Mouse (Mus musculus) left cerebral cortex, adult 2 months (tissue): Measurements from ENCODE around the gene Tmigd1. TPM values are rescaled to one million over a fixed set of nuclear protein-coding genes. Genes with fewer than 3 reads are reported as not detected.
"Not testable (repeated sequence)": the region's sequence is repeated elsewhere in the genome, so short reads cannot be mapped to it uniquely, and the experiment has no call there.

Experiments used
- DNase-seq, 2 experiments: peaks; one replicate each; pipeline ENCODE4 v3.0.0; 2021 to 2022; ENCODE audit warnings: low spot score in 2 of 2, mixed read lengths in 1 of 2; ENCODE audit errors: extremely low spot score in 1 of 2
- H3K27ac ChIP-seq: fragments of 200-600 bp; 2 replicates; pipeline ENCODE4 v1.8.1; 2022
- H3K4me3 ChIP-seq: fragments of 200-600 bp; 2 replicates; pipeline ENCODE4 v1.8.1; 2022
- CTCF ChIP-seq: fragments of 200-600 bp; IDR thresholded peaks from 2 replicates; pipeline ENCODE4 v1.8.1; 2022; ENCODE audit warnings: antibody characterized with exemption, mild to moderate bottlenecking, moderate library complexity
- intact Hi-C: fragments of 180-260 bp; cut with DNase I; formaldehyde crosslinking; loops from one replicate; pipeline ENCODE4 v1.15.1; 2025
- total RNA-seq, 2 experiments: library from RNA; stranded (reverse); gene quantifications; 2 replicates each; pipeline ENCODE4 v1.2.3; 2021

Tmigd1 gene
- total RNA-seq, 2 experiments from 2014 or later, result not detected

DNA sequence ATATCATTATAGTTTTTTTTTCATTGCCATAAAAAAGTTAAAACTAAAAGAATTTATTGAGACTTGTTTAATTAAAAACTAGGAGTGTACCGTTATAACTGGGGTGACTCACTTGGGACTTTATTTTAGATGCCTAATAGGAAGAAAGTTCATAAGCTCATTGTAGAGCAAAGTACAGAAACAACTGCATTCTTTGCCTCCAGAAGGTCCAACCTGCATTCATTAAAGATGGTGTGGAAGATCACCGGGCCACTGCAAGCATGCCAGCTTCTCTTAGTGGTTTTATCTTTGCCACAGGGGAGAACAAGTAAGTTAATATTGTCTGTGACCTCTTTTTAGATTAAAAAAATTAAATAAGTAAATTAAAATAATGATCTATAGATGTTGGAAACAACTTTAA is 2.4 kb downstream of the Tmigd1 start:
- intact Hi-C loops, result no loop called here
- no peak for TF ChIP-seq CTCF

DNA sequence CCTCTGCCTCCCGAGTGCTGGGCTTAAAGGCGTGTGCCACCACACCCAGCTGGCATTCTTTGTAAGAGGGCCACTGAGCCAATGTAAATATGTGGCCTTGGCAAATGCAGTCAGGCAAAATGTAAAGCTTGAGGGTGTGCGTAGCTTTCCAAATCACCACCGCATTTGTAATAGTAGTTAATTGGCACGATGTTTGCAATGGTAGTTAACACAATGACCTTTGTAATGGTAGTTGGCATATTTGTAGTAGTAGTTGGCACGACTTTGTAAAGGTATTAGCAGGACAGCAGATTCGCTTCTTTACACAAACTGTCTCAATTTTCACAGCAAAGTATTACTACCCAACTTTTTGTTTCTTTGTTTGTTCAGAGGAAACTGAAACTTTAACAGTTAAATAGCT is 6.7 kb downstream of the Tmigd1 start:
- intact Hi-C loops, result no loop called here
- DNase-seq, result no peak
- no peak for TF ChIP-seq CTCF

More for the DNA sequence above, 2.4 kb downstream of the Tmigd1 start:
- no peak overlapping the region for H3K27ac ChIP-seq
- H3K4me3 ChIP-seq, result no peak overlapping the region
- no peak for DNase-seq

DNA sequence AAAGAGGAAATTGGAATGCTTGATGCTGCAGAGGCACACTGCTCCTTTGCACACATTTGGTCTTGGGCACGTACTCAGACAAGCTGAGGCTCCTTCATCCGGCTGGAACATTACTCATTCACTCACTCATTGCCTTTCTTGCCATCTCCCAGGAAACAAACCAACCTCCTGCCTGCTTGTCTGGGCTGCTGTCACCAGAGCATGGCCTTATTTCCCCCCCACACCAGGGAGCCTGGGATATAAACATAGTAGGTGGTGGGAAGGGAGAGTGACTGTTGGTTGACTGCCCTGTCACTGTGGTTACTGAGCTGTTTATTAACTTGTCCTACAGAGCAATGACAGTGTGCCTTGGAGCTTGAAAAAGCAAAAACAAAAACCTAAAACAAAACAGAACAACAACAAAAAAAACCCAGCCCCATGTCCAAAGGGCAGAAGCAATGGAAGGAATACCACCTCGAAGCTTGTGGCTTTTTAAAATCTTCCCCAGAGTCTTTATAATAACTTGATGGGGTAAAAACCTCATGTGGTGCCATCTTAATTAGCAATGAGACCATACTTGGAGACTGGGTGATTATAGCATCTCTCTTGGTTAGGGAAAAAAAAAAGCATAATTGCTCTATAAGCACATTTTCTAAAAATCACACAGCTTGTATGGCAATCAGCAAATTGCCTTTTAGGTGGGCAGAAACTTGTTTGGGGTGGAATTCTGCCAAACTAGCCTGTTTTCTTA is 9.5 kb downstream of the Tmigd1 start:
- TF ChIP-seq CTCF, result no peak
- intact Hi-C loops, result no loop called here
- no peak for DNase-seq
- no peak overlapping the region for H3K4me3 ChIP-seq
- no peak overlapping the region for H3K27ac ChIP-seq

More for the DNA sequence above, 6.7 kb downstream of the Tmigd1 start:
- H3K27ac ChIP-seq, result no peak overlapping the region
- no peak overlapping the region for H3K4me3 ChIP-seq

DNA sequence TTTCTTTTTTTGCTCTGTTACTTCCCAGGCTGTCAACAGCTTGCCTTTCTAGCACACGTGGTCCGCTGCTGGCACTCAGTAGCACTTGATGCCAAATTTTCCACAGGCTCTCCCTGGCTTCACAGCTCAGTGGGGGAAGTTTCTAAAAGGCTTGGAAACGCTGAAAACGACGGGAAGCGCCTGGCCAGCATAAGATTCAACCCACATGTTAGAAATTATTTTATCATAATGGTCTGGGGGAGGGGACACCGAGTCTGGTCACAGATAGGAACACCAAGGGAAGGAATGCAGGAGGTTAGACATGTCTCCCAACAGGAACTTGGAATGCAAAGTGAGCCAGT is 10.1 kb downstream of the Tmigd1 start:
- intact Hi-C loops, result no loop called here

DNA sequence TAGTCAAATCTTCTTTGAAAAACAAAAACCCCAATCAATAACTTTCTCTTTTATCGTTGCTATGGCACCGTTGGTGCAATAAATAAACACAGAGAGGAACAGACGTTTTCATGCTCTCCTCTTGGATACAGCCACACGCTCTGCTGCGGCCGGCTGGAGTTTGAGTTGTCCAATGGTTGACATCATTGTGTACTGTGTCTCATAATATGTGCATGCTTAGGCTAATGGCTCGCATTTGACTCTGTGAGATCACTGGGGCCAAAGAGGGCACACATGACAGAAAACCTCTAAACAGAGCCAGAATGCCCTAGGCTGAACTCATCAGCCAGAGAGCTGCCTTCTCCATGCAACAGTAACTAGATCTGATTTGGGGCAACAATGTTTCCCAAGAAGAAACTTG is 12.4 kb downstream of the Tmigd1 start:
- Histone ChIP-seq H3K27ac (no peak overlapping the region), H3K4me3 (no peak overlapping the region)
- no peak for DNase-seq
- no peak for TF ChIP-seq CTCF
- intact Hi-C loops, result no loop called here

More for the DNA sequence above, 10.1 kb downstream of the Tmigd1 start:
- H3K4me3 ChIP-seq, result no peak overlapping the region
- no peak for TF ChIP-seq CTCF
- no peak overlapping the region for H3K27ac ChIP-seq
- DNase-seq, result peak; percentile 26 to 35

DNA sequence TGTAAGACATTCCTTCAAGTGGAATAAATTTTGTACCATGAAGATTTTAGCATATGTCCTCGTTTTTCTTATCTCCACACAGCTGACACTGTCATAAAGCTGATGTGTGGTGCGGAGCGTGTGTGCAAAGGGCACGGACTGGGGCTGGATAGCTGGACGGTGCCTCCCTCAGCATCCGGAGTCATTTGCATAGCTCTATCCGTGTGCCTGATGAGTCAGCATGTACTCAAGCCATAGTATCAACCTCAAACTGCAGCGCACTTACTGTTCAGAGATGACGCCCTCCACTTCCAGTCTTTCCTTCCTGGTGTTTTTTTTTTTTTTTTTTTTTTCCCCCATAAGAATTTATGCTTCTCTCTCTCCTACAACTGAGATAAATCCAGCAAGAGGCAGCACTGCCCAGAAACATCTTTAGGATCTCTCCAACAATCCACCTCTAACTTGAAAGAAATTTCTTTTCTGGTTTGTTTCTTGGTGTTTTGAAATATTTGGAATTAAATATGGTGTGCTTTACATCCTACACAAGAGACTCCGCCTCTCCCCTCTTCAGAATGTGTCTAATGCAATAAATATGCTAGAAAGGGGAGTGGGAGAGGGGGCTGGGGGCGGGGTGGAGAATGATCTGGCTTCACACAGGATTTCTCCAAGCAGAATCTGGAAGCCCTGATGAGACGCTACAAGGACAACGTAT is 14.7 kb downstream of the Tmigd1 start:
- Histone ChIP-seq H3K4me3 (no peak overlapping the region), H3K27ac (no peak overlapping the region)
- intact Hi-C loops, result no loop called here
- DNase-seq, result no peak
- TF ChIP-seq CTCF, result no peak

DNA sequence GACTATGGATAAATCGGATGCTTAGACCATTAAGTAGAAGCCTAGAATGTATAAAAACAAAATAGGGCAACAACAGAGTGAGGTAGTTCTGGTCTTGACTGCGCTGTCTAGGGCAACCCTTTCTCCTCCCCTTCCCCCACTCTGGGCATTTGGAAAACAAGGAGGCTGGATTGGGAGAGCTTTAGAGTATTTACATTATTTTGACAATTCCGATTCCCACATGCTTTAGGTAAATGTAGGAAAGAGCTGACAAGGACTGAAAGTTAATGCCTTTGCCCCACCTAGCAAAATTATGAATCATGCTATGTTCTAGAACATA is 15.2 kb downstream of the Tmigd1 start:
- TF ChIP-seq CTCF, result no peak
- H3K27ac ChIP-seq, result no peak overlapping the region
- no peak overlapping the region for H3K4me3 ChIP-seq
- DNase-seq, result no peak
- intact Hi-C loops, result no loop called here

DNA sequence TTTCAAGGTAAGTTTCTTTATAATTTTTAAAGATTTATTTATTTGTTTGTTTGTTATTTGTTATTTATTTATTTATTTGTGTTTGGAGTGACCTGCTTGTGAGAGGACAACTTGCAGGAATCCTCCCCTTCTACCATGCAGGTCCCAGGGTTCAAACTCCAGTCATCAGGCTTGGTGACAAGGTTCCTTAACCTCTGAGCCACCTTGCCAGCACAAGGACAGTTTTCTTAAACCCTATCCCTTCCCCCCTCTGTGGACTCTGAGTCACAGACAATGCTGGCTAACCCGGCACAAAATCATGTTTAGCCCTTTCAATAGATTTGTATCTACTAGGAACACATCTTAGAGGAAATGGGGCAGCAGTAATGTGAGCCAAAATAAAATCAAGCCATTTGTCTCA is 18.6 kb downstream of the Tmigd1 start:
- intact Hi-C loops, result no loop called here
- H3K27ac ChIP-seq, result no peak overlapping the region
- TF ChIP-seq CTCF, result no peak
- no peak overlapping the region for H3K4me3 ChIP-seq
- DNase-seq, result no peak

DNA sequence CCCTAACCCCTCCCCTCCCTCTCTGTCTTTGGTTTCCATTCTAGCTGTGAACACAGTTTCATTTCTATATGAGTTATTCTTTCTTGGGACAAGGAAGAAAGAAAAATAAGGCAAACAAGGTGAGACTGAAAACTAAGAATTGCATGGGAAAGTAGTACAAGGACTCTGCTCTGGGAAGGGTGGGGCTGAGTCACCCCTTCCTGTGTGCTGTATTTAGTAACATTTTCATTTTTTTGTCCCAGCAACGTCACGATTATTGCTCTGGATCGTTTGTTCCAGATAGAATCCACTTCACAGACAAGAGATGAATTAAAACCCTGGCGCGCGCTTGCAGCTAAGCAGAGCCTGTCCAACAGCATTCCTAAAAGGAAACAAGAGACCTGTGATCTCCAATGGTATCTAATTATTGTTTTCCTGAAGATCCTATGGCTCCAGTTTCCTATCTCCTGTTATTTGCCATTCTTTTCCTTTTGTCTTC is 22.8 kb downstream of the Tmigd1 start, which contains the start of gene Blmh:
Gene Blmh, plus strand, starts transcription at position 51 of the 478 bp plus-strand sequence.
- no peak within 1 kb of the TSS for H3K4me3 ChIP-seq
- no peak for DNase-seq
- H3K27ac ChIP-seq, result no peak within 1 kb of the TSS
- no peak for TF ChIP-seq CTCF
- intact Hi-C loops, result no loop called here

DNA sequence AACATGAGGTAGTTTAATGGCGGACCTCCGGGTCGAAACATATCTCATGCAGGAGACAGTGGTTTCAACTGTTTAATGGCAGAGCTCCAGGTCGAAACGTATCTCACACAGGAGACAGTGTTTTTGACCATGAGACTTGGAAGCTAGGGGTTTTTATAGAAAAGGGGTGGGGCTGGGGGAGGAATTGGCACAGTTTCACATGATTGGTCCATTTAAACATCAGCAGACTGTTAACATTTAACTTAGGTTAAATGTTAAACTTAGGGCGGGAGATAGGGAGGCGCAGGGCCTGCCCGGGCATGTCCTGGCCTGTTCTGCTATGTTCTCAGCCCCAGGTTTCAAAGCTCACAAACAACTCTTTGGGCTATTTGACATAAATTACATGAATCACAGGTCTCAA is 26.6 kb downstream of the Tmigd1 start:
- not testable (repeated sequence) for DNase-seq

DNA sequence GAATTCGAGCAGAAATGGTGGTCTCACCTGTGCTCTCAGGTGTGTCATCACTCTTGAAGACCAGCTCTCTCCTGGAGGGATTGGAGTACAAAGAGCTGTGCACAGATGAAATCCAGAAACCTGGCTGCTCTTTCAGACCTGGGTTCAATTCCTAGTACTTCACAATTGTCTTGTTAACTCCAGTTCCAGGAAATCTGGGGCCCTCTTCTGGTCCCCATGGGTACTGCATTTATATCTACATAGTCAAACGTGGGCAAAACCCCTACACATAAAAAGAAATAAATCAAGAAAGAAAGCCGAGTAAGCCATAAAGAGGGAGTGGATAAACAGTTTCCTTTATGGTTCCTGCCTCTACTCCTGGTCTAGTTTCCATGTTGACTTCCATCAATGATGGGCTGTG is 31.2 kb downstream of the Tmigd1 start:
- intact Hi-C loops, result no loop called here
- TF ChIP-seq CTCF, result peak; percentile 13
- Histone ChIP-seq H3K27ac (no peak overlapping the region), H3K4me3 (no peak overlapping the region)
- no peak for DNase-seq

More for the DNA sequence above, 26.6 kb downstream of the Tmigd1 start:
- H3K27ac ChIP-seq, H3K4me3 ChIP-seq, intact Hi-C loops: not testable (repeated sequence)

DNA sequence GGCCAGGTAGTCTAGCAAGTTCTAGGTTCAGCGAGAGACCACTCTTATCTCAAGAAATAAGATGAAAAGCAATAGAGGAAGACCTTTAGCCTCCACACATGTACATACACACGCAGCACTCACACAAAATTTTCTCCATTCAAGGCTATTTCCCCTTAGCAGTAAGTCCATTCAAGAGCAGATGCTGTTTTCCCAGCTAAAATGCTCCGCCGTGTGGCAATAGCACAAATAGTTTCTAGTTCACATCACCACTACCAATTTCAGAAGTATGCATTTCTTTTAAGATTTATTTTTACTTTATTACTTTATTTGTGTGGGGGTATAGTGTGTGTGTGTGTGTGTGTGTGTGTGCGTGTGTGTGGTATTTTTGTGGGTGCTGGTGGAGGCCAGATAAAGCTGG is 34.6 kb downstream of the Tmigd1 start:
- intact Hi-C loops, result no loop called here
- Histone ChIP-seq H3K27ac (no peak overlapping the region), H3K4me3 (no peak overlapping the region)
- no peak for DNase-seq
- TF ChIP-seq CTCF, result peak; percentile 38

DNA sequence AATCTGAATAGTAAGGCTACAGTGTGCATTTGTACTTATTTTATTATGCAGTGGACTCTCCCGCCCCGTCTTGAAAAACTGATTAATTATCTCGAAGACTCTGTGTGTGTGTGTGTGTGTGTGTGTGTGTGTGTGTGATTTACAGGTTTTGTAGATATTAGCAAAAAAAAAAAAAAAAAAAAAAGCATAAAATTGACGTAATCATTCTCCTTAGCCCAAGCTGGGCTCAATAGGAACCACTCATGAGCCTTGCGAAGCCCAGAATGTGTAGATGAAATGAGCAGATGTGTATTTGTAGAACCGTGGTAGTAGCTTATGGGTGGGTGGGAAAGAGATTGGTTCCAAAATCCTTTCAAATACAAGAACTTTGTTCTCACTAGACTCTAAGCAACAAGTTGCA is 42.9 kb downstream of the Tmigd1 start:
- intact Hi-C loops, result loop anchor here (1.0 to 5.0 kb wide), 3 partner anchors 99 to 153 kb away; no protein-coding TSS in a partner anchor
- no peak for TF ChIP-seq CTCF
- Histone ChIP-seq H3K4me3 (peak overlapping the region; percentile 82), H3K27ac (peak overlapping the region; percentile 93)
- no peak for DNase-seq
